Mouse (Mus musculus): ENCODE measurements at regions not wholly inside any gene's neighbourhood (a gene's known extent, or its start where the extent isn't known, plus 50 kb on each side); places are given as distances from the start of the nearest gene placed in this dataset.

- no peaks in the 10 kb centered on the region for H3K27me3 ChIP-seq (replicated peaks)
- H3K4me1 ChIP-seq: no peaks in the 10 kb centered on the region
- H3K36me3 ChIP-seq (replicated peaks; ENCODE audit: low read length): no peaks in the 10 kb centered on the region
- no peak overlapping the region for H3K4me3 ChIP-seq (replicated peaks)
- TF ChIP-seq GATA1 (IDR thresholded peaks at IDR 0.05; ENCODE audit: borderline replicate concordance, low read length): no peak
- peaks cover 11% of the 10 kb centered on the region; the same call in 1 of the 2 replicates for H3K9me3 ChIP-seq
These were observed 941.4 kb downstream of the Slc4a3 start for GRCm38 (mm10) chr1:76487481-76487880.

GRCm38 (mm10) chr1:76489681-76490492 lies 943.8 kb downstream of the Slc4a3 start:
- H3K4me1 ChIP-seq: no peaks in the 10 kb centered on the region
- H3K9me3 ChIP-seq: peaks cover 6% of the 10 kb centered on the region; the same call in 1 of the 2 replicates
- H3K27me3 ChIP-seq (replicated peaks): no peaks in the 10 kb centered on the region
- TF ChIP-seq GATA1 (IDR thresholded peaks at IDR 0.05; ENCODE audit: borderline replicate concordance, low read length) (no peak), FLI1 (IDR thresholded peaks at IDR 0.05; ENCODE audit: low read length) (no peak)
- no peaks in the 10 kb centered on the region for H3K36me3 ChIP-seq (replicated peaks; ENCODE audit: low read length)
- H3K4me3 ChIP-seq (replicated peaks): no peak overlapping the region

GRCm38 (mm10) chr1:76490719-76491118 lies 944.7 kb downstream of the Slc4a3 start:
- H3K4me3 ChIP-seq (replicated peaks): no peak overlapping the region
- H3K27me3 ChIP-seq (replicated peaks): no peaks in the 10 kb centered on the region
- TF ChIP-seq GATA1 (IDR thresholded peaks at IDR 0.05; ENCODE audit: borderline replicate concordance, low read length) (no peak), FLI1 (IDR thresholded peaks at IDR 0.05; ENCODE audit: low read length) (no peak)
- H3K9me3 ChIP-seq: peaks cover 6% of the 10 kb centered on the region; the same call in 1 of the 2 replicates
- no peaks in the 10 kb centered on the region for H3K36me3 ChIP-seq (replicated peaks; ENCODE audit: low read length)
- H3K4me1 ChIP-seq: no peaks in the 10 kb centered on the region

GRCm38 (mm10) chr1:76491187-76491586 lies 945.1 kb downstream of the Slc4a3 start:
- no peaks in the 10 kb centered on the region for H3K27me3 ChIP-seq (replicated peaks)
- no peaks in the 10 kb centered on the region for H3K4me1 ChIP-seq
- peaks cover 6% of the 10 kb centered on the region; the same call in 1 of the 2 replicates for H3K9me3 ChIP-seq
- no peak for TF ChIP-seq FLI1 (IDR thresholded peaks at IDR 0.05; ENCODE audit: low read length)
- no peak for TF ChIP-seq GATA1 (IDR thresholded peaks at IDR 0.05; ENCODE audit: borderline replicate concordance, low read length)
- no peak overlapping the region for H3K4me3 ChIP-seq (replicated peaks)
- no peaks in the 10 kb centered on the region for H3K36me3 ChIP-seq (replicated peaks; ENCODE audit: low read length)

GRCm38 (mm10) chr1:76505150-76505549 lies 959.1 kb downstream of the Slc4a3 start:
- Histone ChIP-seq H3K4me1 (no peaks in the 10 kb centered on the region), H3K9me3 (peaks cover 3% of the 10 kb centered on the region; the same call in 1 of the 2 replicates), H3K4me3 (replicated peaks) (no peak overlapping the region), H3K27me3 (replicated peaks) (no peaks in the 10 kb centered on the region), H3K36me3 (replicated peaks; ENCODE audit: low read length) (no peaks in the 10 kb centered on the region)
- no peak for TF ChIP-seq GATA1 (IDR thresholded peaks at IDR 0.05; ENCODE audit: borderline replicate concordance, low read length)
- TF ChIP-seq FLI1 (IDR thresholded peaks at IDR 0.05; ENCODE audit: low read length): no peak

GRCm38 (mm10) chr1:76508821-76509220 lies 962.8 kb downstream of the Slc4a3 start:
- TF ChIP-seq FLI1 (IDR thresholded peaks at IDR 0.05; ENCODE audit: low read length) (no peak), GATA1 (IDR thresholded peaks at IDR 0.05; ENCODE audit: borderline replicate concordance, low read length) (no peak)

GRCm38 (mm10) chr1:76509486-76509885 lies 963.4 kb downstream of the Slc4a3 start:
- TF ChIP-seq FLI1 (IDR thresholded peaks at IDR 0.05; ENCODE audit: low read length) (no peak), GATA1 (IDR thresholded peaks at IDR 0.05; ENCODE audit: borderline replicate concordance, low read length) (no peak)
- H3K27me3 ChIP-seq (replicated peaks): no peaks in the 10 kb centered on the region
- no peak overlapping the region for H3K4me3 ChIP-seq (replicated peaks)
- peaks cover 5% of the 10 kb centered on the region; the same call in 1 of the 2 replicates for H3K9me3 ChIP-seq
- H3K36me3 ChIP-seq (replicated peaks; ENCODE audit: low read length): no peaks in the 10 kb centered on the region
- H3K4me1 ChIP-seq: no peaks in the 10 kb centered on the region

More at GRCm38 (mm10) chr1:76508821-76509220, 962.8 kb downstream of the Slc4a3 start:
- H3K27me3 ChIP-seq (replicated peaks): no peaks in the 10 kb centered on the region
- H3K4me1 ChIP-seq: no peaks in the 10 kb centered on the region
- no peak overlapping the region for H3K4me3 ChIP-seq (replicated peaks)
- H3K36me3 ChIP-seq (replicated peaks; ENCODE audit: low read length): no peaks in the 10 kb centered on the region
- peaks cover 5% of the 10 kb centered on the region; the same call in 1 of the 2 replicates for H3K9me3 ChIP-seq

GRCm38 (mm10) chr1:76512156-76512555 lies 966.1 kb downstream of the Slc4a3 start:
- Histone ChIP-seq H3K4me3 (replicated peaks) (no peak overlapping the region), H3K9me3 (0 out of 2 replicates have a peak, but pooled peaks cover 2% of the 10 kb centered on the region), H3K4me1 (no peaks in the 10 kb centered on the region), H3K27me3 (replicated peaks) (no peaks in the 10 kb centered on the region), H3K36me3 (replicated peaks; ENCODE audit: low read length) (no peaks in the 10 kb centered on the region)
- TF ChIP-seq FLI1 (IDR thresholded peaks at IDR 0.05; ENCODE audit: low read length) (no peak), GATA1 (IDR thresholded peaks at IDR 0.05; ENCODE audit: borderline replicate concordance, low read length) (no peak)

- H3K4me1 ChIP-seq: no peaks in the 10 kb centered on the region
- TF ChIP-seq GATA1 (IDR thresholded peaks at IDR 0.05; ENCODE audit: borderline replicate concordance, low read length) (no peak), FLI1 (IDR thresholded peaks at IDR 0.05; ENCODE audit: low read length) (no peak)
- H3K27me3 ChIP-seq (replicated peaks): no peaks in the 10 kb centered on the region
- H3K9me3 ChIP-seq: 0 out of 2 replicates have a peak, but pooled peaks cover 2% of the 10 kb centered on the region
- no peak overlapping the region for H3K4me3 ChIP-seq (replicated peaks)
- no peaks in the 10 kb centered on the region for H3K36me3 ChIP-seq (replicated peaks; ENCODE audit: low read length)
These were observed 967.4 kb downstream of the Slc4a3 start for GRCm38 (mm10) chr1:76513490-76513889.

GRCm38 (mm10) chr1:76529531-76529930 lies 983.5 kb downstream of the Slc4a3 start:
- no peaks in the 10 kb centered on the region for H3K4me1 ChIP-seq
- H3K27me3 ChIP-seq (replicated peaks): no peaks in the 10 kb centered on the region
- peaks cover 11% of the 10 kb centered on the region for H3K9me3 ChIP-seq
- no peaks in the 10 kb centered on the region for H3K36me3 ChIP-seq (replicated peaks; ENCODE audit: low read length)
- no peak overlapping the region for H3K4me3 ChIP-seq (replicated peaks)
- no peak for TF ChIP-seq GATA1 (IDR thresholded peaks at IDR 0.05; ENCODE audit: borderline replicate concordance, low read length)
- no peak for TF ChIP-seq FLI1 (IDR thresholded peaks at IDR 0.05; ENCODE audit: low read length)
